Mouse (Mus musculus) 3T3-L1 (cell line): Measurements from ENCODE around the gene Nt5m.

Experiments used
- DNase-seq: peaks from one replicate; pipeline ENCODE4 v3.0.0-alpha.2; 2015; ENCODE audit warnings: low read depth, low spot score

Gene Nt5m

GRCm38 (mm10) chr11:59902045-59902726 is 62.9 kb downstream of the Nt5m start:
- peak; percentile 12 for DNase-seq

- no peak for DNase-seq
These were observed 67.4 kb downstream of the Nt5m start for GRCm38 (mm10) chr11:59906521-59907123.

- DNase-seq, result no peak
These were observed 69.2 kb downstream of the Nt5m start for GRCm38 (mm10) chr11:59908446-59908845.

GRCm38 (mm10) chr11:59910586-59910985 is 71.3 kb downstream of the Nt5m start:
- DNase-seq, result no peak

GRCm38 (mm10) chr11:59911523-59911922 is 72.3 kb downstream of the Nt5m start:
- DNase-seq, result no peak

- peak; percentile 62 for DNase-seq
These were observed 74.5 kb downstream of the Nt5m start for GRCm38 (mm10) chr11:59913702-59914101.

GRCm38 (mm10) chr11:59918014-59918413 is 78.8 kb downstream of the Nt5m start:
- no peak for DNase-seq

GRCm38 (mm10) chr11:59919401-59919800 is 80.2 kb downstream of the Nt5m start:
- no peak for DNase-seq

- DNase-seq, result no peak
These were observed 81.1 kb downstream of the Nt5m start for GRCm38 (mm10) chr11:59920331-59920730.

- DNase-seq, result no peak
These were observed 82.0 kb downstream of the Nt5m start for GRCm38 (mm10) chr11:59921265-59921664.

GRCm38 (mm10) chr11:59930031-59930430 is 90.8 kb downstream of the Nt5m start:
- no peak for DNase-seq
